Mouse (Mus musculus) lung, postnatal 36 days (tissue): ENCODE measurements around the gene Nipal4.
"Not testable (repeated sequence)": the region's sequence is repeated elsewhere in the genome, so short reads cannot be mapped to it uniquely, and the experiment has no call there.

Experiments used
- DNase-seq: peaks from one replicate; pipeline ENCODE4 v3.0.0; 2022; ENCODE audit warnings: mixed read lengths

The Nipal4 gene

GRCm38 (mm10) chr11:46165866-46166585, at the start of gene Nipal4:
Gene Nipal4 (minus strand): TSS chr11:46166508.
- DNase-seq = no peak

DNA sequence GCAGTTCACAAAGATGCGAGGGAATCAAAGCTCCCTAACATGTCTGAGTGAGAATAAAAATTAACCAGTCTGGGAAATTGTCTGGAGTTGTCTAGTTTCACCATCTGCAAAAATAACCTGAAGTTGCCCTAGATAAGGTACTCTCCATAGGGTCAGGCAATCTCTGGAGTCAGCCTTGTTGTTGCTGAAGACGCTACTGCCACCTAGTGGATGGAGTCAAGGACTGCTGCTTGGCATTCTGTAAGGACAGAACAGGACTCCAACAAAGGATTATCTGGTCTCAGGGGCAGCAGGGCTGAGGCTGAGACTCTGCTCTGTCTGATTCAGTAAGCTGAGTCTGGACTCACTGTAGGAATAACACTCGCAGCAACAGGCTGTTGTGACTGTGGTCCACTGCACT, 49.0 kb upstream of the Nipal4 start:
- DNase-seq = peak; percentile 82

- no peak for DNase-seq
These were observed 48.3 kb upstream of the Nipal4 start for GRCm38 (mm10) chr11:46214368-46215230.

DNA sequence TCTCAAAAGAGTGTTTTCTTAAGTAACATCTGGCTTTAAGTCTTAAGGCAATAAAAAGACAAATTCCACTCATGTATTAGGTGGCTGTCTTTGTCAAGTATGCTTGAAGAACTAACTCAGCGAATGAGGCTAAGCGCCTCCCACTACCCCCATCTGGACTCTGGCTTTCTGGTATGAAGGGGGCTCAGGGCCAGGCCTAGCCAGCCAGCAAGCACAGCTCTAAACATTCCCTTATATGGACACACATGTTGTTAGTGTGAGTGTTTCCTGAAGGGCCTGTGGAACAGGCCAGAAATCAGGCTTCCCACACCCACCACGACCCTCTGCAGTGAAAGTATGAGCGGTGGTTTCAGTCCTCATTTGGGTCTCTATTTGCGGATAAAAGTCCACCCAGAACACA, 47.5 kb upstream of the Nipal4 start:
- DNase-seq = peak; percentile 26

- no peak for DNase-seq
These were observed 45.5 kb upstream of the Nipal4 start for GRCm38 (mm10) chr11:46211858-46212257.

GRCm38 (mm10) chr11:46209884-46210283, 43.6 kb upstream of the Nipal4 start:
- no peak for DNase-seq

DNA sequence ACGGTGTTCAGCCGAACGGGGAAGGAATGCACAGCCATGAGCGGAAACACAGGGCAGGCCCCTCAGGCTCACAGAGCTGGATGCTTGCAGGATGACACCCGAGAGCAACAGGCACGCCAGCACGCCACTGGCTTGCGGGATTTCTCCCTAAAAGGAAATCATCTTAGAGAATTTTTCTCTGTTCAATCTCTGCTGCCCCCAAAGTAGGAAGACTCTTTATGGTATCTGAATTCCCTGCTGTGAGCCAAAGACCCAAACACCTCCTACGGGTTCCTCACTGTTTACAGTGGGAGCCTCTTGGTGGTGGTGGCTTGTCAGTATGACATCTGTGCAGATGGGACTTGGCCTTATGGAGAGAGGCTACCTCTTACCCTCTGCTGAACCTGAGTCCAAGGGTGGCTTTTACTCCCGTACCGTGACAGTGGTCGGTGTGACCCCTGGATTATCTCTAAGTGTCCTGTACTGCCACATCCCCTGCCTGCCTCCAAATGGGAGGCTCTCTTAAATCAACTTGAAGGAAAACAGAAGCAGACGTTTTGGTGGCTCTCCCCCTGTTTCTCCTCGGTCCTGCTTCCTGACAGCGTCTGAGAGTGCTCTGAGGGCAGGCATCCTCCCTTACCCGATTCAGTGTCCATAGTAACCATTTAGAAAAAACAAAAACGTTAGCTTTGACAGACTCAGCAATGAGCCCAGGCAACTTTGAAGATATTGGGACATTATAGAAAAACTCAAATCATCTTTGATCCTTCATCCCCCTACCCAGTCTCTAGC, 39.5 kb upstream of the Nipal4 start:
- DNase-seq = no peak

DNA sequence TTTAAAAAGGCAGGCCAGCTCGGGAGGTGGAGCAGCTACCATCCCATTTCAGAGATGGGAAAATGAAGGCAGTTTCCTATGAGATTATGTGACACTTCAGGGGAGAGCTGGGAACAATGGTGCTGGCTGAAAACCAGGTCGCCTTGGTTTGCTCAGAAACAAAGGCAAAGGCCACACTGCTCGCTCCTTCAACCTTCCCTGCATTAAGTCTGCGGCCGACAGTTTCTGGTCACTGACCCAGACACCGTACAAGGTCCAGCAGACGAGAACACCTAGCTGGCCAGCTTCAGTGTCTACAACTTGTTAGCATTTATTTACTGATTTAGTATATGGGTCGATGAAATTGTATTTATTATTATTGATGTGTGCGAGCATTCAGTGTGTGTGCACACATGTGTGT, 38.5 kb upstream of the Nipal4 start:
- DNase-seq = no peak

- peak; percentile 38 for DNase-seq
These were observed 36.2 kb upstream of the Nipal4 start for GRCm38 (mm10) chr11:46202547-46202887.

GRCm38 (mm10) chr11:46201636-46202546, 35.6 kb upstream of the Nipal4 start:
- DNase-seq = no peak

- DNase-seq = peak; percentile 11
These were observed 34.4 kb upstream of the Nipal4 start for GRCm38 (mm10) chr11:46200664-46201063.

- DNase-seq = no peak
These were observed 27.9 kb upstream of the Nipal4 start for GRCm38 (mm10) chr11:46194175-46194574.

GRCm38 (mm10) chr11:46188283-46188682, 22.0 kb upstream of the Nipal4 start:
- DNase-seq = no peak

DNA sequence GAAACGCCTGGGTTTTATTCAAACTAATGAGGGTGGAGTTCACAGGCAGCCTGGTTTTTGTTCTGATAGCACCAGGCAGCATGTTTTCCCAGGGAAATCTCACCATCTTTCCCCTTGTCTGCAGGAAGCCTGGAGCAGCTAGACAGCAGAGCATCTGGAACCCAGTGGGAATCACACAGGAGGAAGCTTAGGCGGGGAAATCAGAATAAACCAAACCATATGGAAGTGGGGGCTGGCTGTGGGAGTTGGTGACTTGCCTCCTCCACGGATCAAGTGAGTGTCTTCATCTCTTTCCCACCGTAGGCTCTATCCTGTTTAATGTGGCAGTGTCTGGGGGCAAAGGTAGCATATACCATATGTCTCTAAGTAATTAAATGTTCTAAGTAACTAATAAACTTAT, 19.2 kb upstream of the Nipal4 start:
- no peak for DNase-seq

DNA sequence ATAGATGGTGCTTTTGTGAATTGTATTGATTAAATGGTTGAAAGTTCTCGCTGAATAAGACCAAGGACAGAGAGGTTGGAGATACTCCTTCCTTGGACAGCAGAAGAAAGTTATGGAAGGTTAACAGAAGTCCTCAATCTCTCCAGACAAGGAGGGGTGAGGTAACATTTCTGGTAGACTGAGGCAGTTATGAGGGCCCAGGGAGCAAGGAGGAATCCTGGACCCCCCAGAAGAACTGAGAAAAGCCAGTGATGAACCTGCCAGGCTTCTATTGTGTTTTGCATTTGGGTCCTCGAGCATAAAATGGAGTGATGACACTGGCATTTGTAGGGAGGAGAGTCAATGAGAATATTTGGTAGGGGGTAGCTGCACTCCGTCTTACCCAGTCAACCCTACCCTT, 18.6 kb upstream of the Nipal4 start:
- no peak for DNase-seq

- DNase-seq = not testable (repeated sequence)
These were observed 15.7 kb upstream of the Nipal4 start for GRCm38 (mm10) chr11:46182031-46182430.

GRCm38 (mm10) chr11:46177246-46178043, 11.1 kb upstream of the Nipal4 start:
- DNase-seq = no peak

DNA sequence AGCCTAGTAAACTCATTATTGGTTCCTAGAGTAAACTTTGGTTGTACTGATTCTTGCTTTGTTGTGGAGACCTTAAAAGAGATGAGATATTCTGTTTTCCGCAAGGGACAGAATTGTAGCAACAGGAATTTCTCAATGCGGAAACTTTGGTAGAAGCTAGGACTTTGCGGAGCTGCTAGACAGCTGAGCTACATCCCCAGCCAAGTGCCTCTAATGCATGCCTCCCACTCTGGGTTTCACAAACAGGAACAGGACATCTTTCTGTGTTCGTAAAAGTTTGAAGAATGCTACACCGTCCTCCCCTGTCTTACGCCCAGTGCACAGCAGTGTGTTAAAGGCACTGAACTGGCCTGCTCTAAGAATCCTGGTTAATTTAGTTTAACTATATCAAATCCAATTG, 9.8 kb upstream of the Nipal4 start:
- no peak for DNase-seq

DNA sequence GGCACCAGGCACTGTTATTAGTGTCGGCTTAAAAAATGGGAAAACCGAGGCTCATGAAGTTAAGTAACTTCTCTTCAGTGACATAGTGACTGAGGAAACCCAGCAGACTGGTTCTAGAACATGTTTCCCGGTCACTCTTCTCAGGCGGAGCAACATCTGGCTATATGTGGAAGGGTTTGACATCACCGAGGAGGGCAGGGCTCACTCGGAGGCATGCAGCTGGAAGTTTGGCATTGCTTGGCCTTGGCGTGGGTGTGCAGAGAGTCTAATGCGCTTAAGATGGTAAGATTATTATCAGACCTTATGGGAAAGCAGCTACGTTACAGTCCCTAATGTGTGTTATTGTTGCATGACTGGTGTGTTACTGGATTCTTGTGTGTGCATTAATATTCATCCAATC, 5.8 kb upstream of the Nipal4 start:
- DNase-seq = no peak

GRCm38 (mm10) chr11:46169908-46170307, 3.6 kb upstream of the Nipal4 start:
- no peak for DNase-seq

DNA sequence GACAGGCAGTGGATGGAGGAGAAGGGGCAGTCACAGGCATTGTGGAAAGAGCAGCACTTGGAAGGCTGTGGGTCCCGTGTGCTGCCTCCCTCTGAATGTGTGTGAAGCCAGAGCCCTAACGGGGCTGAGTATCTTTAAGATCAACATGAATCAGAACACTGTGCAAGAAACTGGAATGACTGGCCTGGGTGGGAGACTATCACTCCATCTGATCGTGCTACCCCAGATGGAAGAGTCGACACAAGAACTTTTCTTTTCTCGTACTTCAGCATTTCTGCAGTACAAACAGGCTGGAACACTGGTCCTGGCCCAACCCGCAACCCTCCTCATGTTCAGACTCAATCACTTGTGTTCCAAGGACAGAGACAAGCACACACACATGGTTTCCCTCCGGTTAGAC, 2.2 kb upstream of the Nipal4 start:
- no peak for DNase-seq

DNA sequence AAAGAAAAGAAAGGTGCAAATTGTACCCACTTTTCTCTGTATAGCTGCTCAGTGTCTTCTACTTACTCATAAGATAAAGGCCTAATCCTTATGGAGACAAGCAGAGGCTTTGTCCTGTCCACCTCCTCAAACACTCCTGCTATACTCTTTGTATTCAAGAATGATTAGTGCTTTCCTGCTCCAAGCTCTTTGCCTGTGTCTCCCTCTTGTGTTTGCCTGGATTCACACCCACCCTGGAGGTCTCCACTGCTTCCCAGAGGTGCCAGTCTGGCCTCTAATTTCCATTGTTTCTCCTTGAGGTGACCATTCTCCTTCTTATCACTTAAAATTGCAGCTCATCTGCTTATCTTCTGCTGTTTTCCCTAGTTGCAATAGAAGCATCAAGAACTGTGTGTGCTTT, 8.8 kb downstream of the Nipal4 start:
- DNase-seq = no peak
